Mouse (Mus musculus) adrenal gland, adult 18-20 months (tissue): ENCODE results near the gene Stat5b. TPM values are rescaled to one million over a fixed set of nuclear protein-coding genes. Genes with fewer than 3 reads are reported as not detected.
A peak's percentile ranks its signal among the peaks of the same experiment; 100 is the strongest.

Experiments
- DNase-seq, 2 experiments: peaks; one replicate each; pipeline ENCODE4 v3.0.0; 2021 to 2022; ENCODE audit warnings: low spot score in 2 of 2
- total RNA-seq, 2 experiments: library from RNA; stranded (reverse); gene quantifications; 1 replicate in 1 of 2; 2 replicates in 1 of 2; pipeline ENCODE4 v1.2.3; 2021

Gene Stat5b
- total RNA-seq, 2 experiments from 2014 or later = 40.1 to 74.3 TPM

- no peak for DNase-seq
Measured at GRCm38 (mm10) chr11:100741348-100741747, 109.2 kb downstream of the Stat5b start.

- no peak for DNase-seq
Measured at GRCm38 (mm10) chr11:100738749-100739148, 111.8 kb downstream of the Stat5b start.

GRCm38 (mm10) chr11:100738066-100738604 lies 112.4 kb downstream of the Stat5b start, which contains the start of gene Rab5c:
Gene Rab5c, minus strand, starts transcription at chr11:100738215.
- DNase-seq = peak; percentile 93 to 94

GRCm38 (mm10) chr11:100737105-100737733 lies 113.3 kb downstream of the Stat5b start:
- DNase-seq = no peak

- no peak for DNase-seq
Measured at GRCm38 (mm10) chr11:100736746-100737080, 113.8 kb downstream of the Stat5b start.

- no peak for DNase-seq
Measured at GRCm38 (mm10) chr11:100735954-100736745, 114.4 kb downstream of the Stat5b start.

- DNase-seq = no peak
Measured at GRCm38 (mm10) chr11:100735134-100735865, 115.2 kb downstream of the Stat5b start.

Other genes starting within 250 kb of the Stat5b start
- gene Nkiras2, start 231.5 kb downstream of the Stat5b start, total RNA-seq = 10 to 100 TPM; 31.2 to 31.8 TPM
- 100 to 1,000 TPM; 210 to 238 TPM for gene Dnajc7, start 230.6 kb downstream of the Stat5b start, total RNA-seq
- gene Zfp385c, start 158.3 kb downstream of the Stat5b start, total RNA-seq = under 1 TPM; 0.10 to 0.16 TPM
- 10 to 100 TPM; 33.1 to 33.4 TPM for gene Dhx58, start 146.5 kb downstream of the Stat5b start, total RNA-seq
- 10 to 100 TPM; 32.0 to 43.8 TPM for gene Kat2a, start 138.3 kb downstream of the Stat5b start, total RNA-seq
- not detected for gene Hspb9, start 136.9 kb downstream of the Stat5b start, total RNA-seq
- 100 to 1,000 TPM; 189 TPM for gene Rab5c, start 112.5 kb downstream of the Stat5b start, total RNA-seq
- gene Kcnh4, start 90.8 kb downstream of the Stat5b start, total RNA-seq = under 1 TPM; 0.10 to 0.16 TPM
- gene Hcrt, start 87.8 kb downstream of the Stat5b start, total RNA-seq = not detected
- gene Ghdc, start 79.8 kb downstream of the Stat5b start, total RNA-seq = 10 to 100 TPM; 17.8 to 21.4 TPM
- 10 to 100 TPM; 28.0 to 29.3 TPM for gene Stat5a, start 8.6 kb upstream of the Stat5b start, total RNA-seq
- gene Stat3, start 88.8 kb upstream of the Stat5b start, total RNA-seq = 100 to 1,000 TPM in 1 of 2 experiments, 10 to 100 TPM in 1; 87.0 to 102 TPM
- gene Cavin1, start 120.2 kb upstream of the Stat5b start, total RNA-seq = 100 to 1,000 TPM; 296 to 352 TPM
- gene Atp6v0a1, start 158.7 kb upstream of the Stat5b start, total RNA-seq = 100 to 1,000 TPM; 120 to 176 TPM
- gene Naglu, start 219.3 kb upstream of the Stat5b start, total RNA-seq = 10 to 100 TPM; 25.8 to 39.0 TPM
- gene Hsd17b1, start 227.7 kb upstream of the Stat5b start, total RNA-seq = 1 to 10 TPM; 1.2 to 2.0 TPM
- gene Coasy, start 231.8 kb upstream of the Stat5b start, total RNA-seq = 10 to 100 TPM; 84.4 to 94.1 TPM
- gene Mlx, start 236.6 kb upstream of the Stat5b start, total RNA-seq = 10 to 100 TPM; 46.5 to 61.8 TPM
- 1 to 10 TPM; 2.8 to 3.8 TPM for gene Psmc3ip, start 244.7 kb upstream of the Stat5b start, total RNA-seq